Comparison of ENCODE assay signal across 8 mouse cellular contexts in the genomic region with DNA sequence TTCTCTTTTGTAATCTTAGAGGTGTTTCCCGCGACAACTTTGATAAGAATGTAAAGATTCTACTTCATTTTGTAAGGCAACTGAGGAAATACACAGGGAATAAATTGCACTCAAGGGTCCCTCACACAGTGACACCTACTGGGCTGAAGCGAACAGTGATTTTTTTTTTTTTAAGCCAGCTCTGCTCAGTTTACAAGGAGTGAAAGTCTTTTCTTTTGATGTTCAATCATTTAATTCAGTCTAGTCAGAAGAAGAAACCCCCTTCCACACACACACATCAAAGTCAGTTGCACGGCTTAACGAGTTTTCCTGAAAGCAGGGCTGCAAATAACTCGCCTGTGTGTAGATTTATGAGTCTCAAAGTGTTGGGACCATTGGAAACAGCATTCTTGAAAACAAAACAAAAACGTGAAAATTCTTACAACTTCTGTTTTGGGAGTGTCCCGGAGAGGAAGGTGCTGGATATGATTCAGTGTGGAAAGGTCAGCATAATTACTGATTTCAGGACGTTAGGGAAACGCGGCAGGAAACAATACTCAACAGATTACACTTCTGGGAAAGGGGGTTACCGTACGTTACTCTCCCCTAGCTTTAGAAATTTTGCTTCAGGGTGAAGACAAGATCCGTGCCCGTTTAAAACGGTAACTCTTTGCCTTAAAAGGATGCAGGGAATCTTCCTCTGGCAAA. TPM values are rescaled to one million over a fixed set of nuclear protein-coding genes. Genes with fewer than 3 reads are reported as not detected.
DNase-seq lines count a peak whose midpoint lies in the region; ATAC-seq lines count a peak whose summit lies in the region.

Gene Sema3c (plus strand): TSS at position 588 of the 687 bp plus-strand sequence.

- peak; percentile 25 to 33 for DNase-seq in cerebellum, postnatal 10 days
- DNase-seq in cerebellum, adult 11 months: no peak
- DNase-seq in Muller cell, postnatal 12 days (ENCODE audit: inconsistent ontology term): peak; percentile 40
- peak; percentile 61 for DNase-seq in hindbrain, embryonic 14.5 days (ENCODE audit: low spot score)
- peak; percentile 26 for DNase-seq in neural tube, embryonic 11.5 days (ENCODE audit: low spot score)
- no peak for DNase-seq in ovary, adult 18-20 months (ENCODE audit: low spot score)

- peaks cover 9% of the 10 kb centered on the region for H3K4me1 ChIP-seq in forebrain, embryonic 16.5 days (replicated peaks; ENCODE audit: control insufficient read depth, insufficient read depth, low read length)
- H3K4me1 ChIP-seq in hindbrain, embryonic 14.5 days (replicated peaks; ENCODE audit: control insufficient read depth, insufficient read depth, low read length): peaks cover 3% of the 10 kb centered on the region
- 0 out of 2 replicates have a peak, but pooled peaks cover 3% of the 10 kb centered on the region for H3K4me1 ChIP-seq in limb, embryonic 15.5 days
- H3K4me1 ChIP-seq in neural tube, embryonic 11.5 days (ENCODE audit: control insufficient read depth, insufficient read depth, low read length): 0 out of 2 replicates have a peak, but pooled peaks cover 6% of the 10 kb centered on the region

- peak; percentile 47 for ATAC-seq in forebrain, embryonic 16.5 days
- peak; percentile 28 for ATAC-seq in hindbrain, embryonic 14.5 days (ENCODE audit: low FRiP score)
- ATAC-seq in limb, embryonic 15.5 days (ENCODE audit: insufficient number of reproducible peaks, low FRiP score, low TSS enrichment, low read depth): peak; percentile 27
- ATAC-seq in neural tube, embryonic 11.5 days (ENCODE audit: insufficient read depth, low FRiP score, low TSS enrichment): no peak; the same call in 1 of the 2 replicates

- peak within 1 kb of the TSS; percentile 70 for H3K4me3 ChIP-seq in forebrain, embryonic 16.5 days (replicated peaks; ENCODE audit: low read length)
- peak within 1 kb of the TSS; percentile 76 for H3K4me3 ChIP-seq in hindbrain, embryonic 14.5 days (replicated peaks; ENCODE audit: low read length)
- peak within 1 kb of the TSS; percentile 60 for H3K4me3 ChIP-seq in limb, embryonic 15.5 days
- H3K4me3 ChIP-seq in neural tube, embryonic 11.5 days (ENCODE audit: low read depth, low read length): peak within 1 kb of the TSS; percentile 52

- WGBS in forebrain, embryonic 16.5 days: 1% methylated on average over 16 of the region's 16 CpGs
- 1% methylated on average over 16 of the region's 16 CpGs for WGBS in hindbrain, embryonic 14.5 days
- WGBS in limb, embryonic 15.5 days: 1% methylated on average over 16 of the region's 16 CpGs
- 2% methylated on average over 16 of the region's 16 CpGs for WGBS in neural tube, embryonic 11.5 days

- H3K4me2 ChIP-seq in forebrain, embryonic 16.5 days (ENCODE audit: low read length): peak within 1 kb of the TSS; percentile 87
- peak within 1 kb of the TSS; percentile 95 for H3K4me2 ChIP-seq in hindbrain, embryonic 14.5 days (replicated peaks)
- peak within 1 kb of the TSS; percentile 60 for H3K4me2 ChIP-seq in limb, embryonic 15.5 days
- H3K4me2 ChIP-seq in neural tube, embryonic 11.5 days (ENCODE audit: low read depth): peak within 1 kb of the TSS; percentile 44

- no peaks in the 10 kb centered on the region for H3K9me3 ChIP-seq in forebrain, embryonic 16.5 days (ENCODE audit: control insufficient read depth, low read length)
- H3K9me3 ChIP-seq in hindbrain, embryonic 14.5 days (ENCODE audit: control insufficient read depth, low read length): no peaks in the 10 kb centered on the region
- no peaks in the 10 kb centered on the region for H3K9me3 ChIP-seq in limb, embryonic 15.5 days
- no peaks in the 10 kb centered on the region for H3K9me3 ChIP-seq in neural tube, embryonic 11.5 days (ENCODE audit: control insufficient read depth, low read length)

- H3K27ac ChIP-seq in forebrain, embryonic 16.5 days (ENCODE audit: low read length): peak within 1 kb of the TSS; percentile 52
- peak within 1 kb of the TSS; percentile 43; the same call in 1 of the 2 replicates for H3K27ac ChIP-seq in hindbrain, embryonic 14.5 days
- peak within 1 kb of the TSS; percentile 92 for H3K27ac ChIP-seq in limb, embryonic 15.5 days
- H3K27ac ChIP-seq in neural tube, embryonic 11.5 days (ENCODE audit: low read depth, low read length): peak within 1 kb of the TSS; percentile 56

- H3K36me3 ChIP-seq in forebrain, embryonic 16.5 days (ENCODE audit: control insufficient read depth, insufficient read depth): no peaks in the 10 kb centered on the region
- H3K36me3 ChIP-seq in hindbrain, embryonic 14.5 days (replicated peaks; ENCODE audit: control insufficient read depth, insufficient read depth): no peaks in the 10 kb centered on the region
- H3K36me3 ChIP-seq in limb, embryonic 15.5 days: 0 out of 2 replicates have a peak, but pooled peaks cover 3% of the 10 kb centered on the region
- H3K36me3 ChIP-seq in neural tube, embryonic 11.5 days (ENCODE audit: control insufficient read depth, insufficient read depth, low read length): no peaks in the 10 kb centered on the region

- peak within 1 kb of the TSS; percentile 82 for H3K9ac ChIP-seq in forebrain, embryonic 16.5 days (replicated peaks; ENCODE audit: low read depth, low read length)
- H3K9ac ChIP-seq in hindbrain, embryonic 14.5 days: peak within 1 kb of the TSS; percentile 68
- H3K9ac ChIP-seq in limb, embryonic 15.5 days: peak within 1 kb of the TSS; percentile 60
- peak within 1 kb of the TSS; percentile 63 for H3K9ac ChIP-seq in neural tube, embryonic 11.5 days (ENCODE audit: low read length)

- no peaks in the 10 kb centered on the region for H3K27me3 ChIP-seq in forebrain, embryonic 16.5 days (replicated peaks; ENCODE audit: control insufficient read depth, insufficient read depth, low read length)
- H3K27me3 ChIP-seq in hindbrain, embryonic 14.5 days (ENCODE audit: control insufficient read depth, insufficient read depth, low read length): peaks cover 6% of the 10 kb centered on the region
- H3K27me3 ChIP-seq in limb, embryonic 15.5 days: no peaks in the 10 kb centered on the region
- H3K27me3 ChIP-seq in neural tube, embryonic 11.5 days (ENCODE audit: control insufficient read depth, insufficient read depth, low read length): no peaks in the 10 kb centered on the region

RNA-seq across cellular contexts. Expression of gene Sema3c, which starts in this region (rescaled TPM):
- 30.3 and 38.8 TPM in 2 replicates for polyA plus RNA-seq in forebrain, embryonic 16.5 days (2015; fragmentation: Nextera tagmentation; extraction: Ambion mirVana)
- polyA plus RNA-seq in hindbrain, embryonic 14.5 days (2014; fragmentation: Nextera tagmentation; extraction: Ambion mirVana): 22.0 and 25.8 TPM in 2 replicates
- polyA plus RNA-seq in limb, embryonic 15.5 days (2015; fragmentation: Nextera tagmentation; extraction: Ambion mirVana): 71.9 and 75.1 TPM in 2 replicates
- polyA plus RNA-seq in neural tube, embryonic 11.5 days (2014; fragmentation: Nextera tagmentation; extraction: Ambion mirVana): 29.9 and 33.5 TPM in 2 replicates

Comparison
In these comparisons a context has a peak if more than half of its experiments do, and no peak if none do; other contexts are left out.
1. DNase-seq: peak in cerebellum, postnatal 10 days (2 of 2), Muller cell, postnatal 12 days (single experiment), hindbrain, embryonic 14.5 days (single experiment) and neural tube, embryonic 11.5 days (single experiment); none in cerebellum, adult 11 months (single experiment) and ovary, adult 18-20 months (single experiment).
2. H3K4me2 ChIP-seq: peak in every context shown above with its lines; median percentile 95 in hindbrain, embryonic 14.5 days; 87 in forebrain, embryonic 16.5 days; 60 in limb, embryonic 15.5 days; 44 in neural tube, embryonic 11.5 days.
3. Peak in every context shown above with its lines, with median percentiles within 50 percentile points of each other: H3K27ac ChIP-seq, H3K4me3 ChIP-seq and H3K9ac ChIP-seq.